Mouse (Mus musculus) liver, embryonic 12.5 days (tissue): ENCODE measurements around the gene Akr7a5. TPM values are rescaled to one million over a fixed set of nuclear protein-coding genes. Genes with fewer than 3 reads are reported as not detected.

Source experiments
- ATAC-seq: fragments of 200-750 bp; cut with Nextera tagmentation; 2 replicates; pipeline ENCODE4 v1.8.0; 2017; ENCODE audit warnings: moderate number of reproducible peaks, mild to moderate bottlenecking, moderate library complexity
- H3K27ac ChIP-seq: fragments of 300-500 bp; sonication (generic); 2 replicates; pipeline ENCODE4 v1.5.1; 2016; ENCODE audit warnings: mild to moderate bottlenecking
- H3K27me3 ChIP-seq: fragments of 300-500 bp; sonication (generic); replicated peaks from 2 replicates; pipeline ENCODE4 v1.6.1; 2016; ENCODE audit warnings: mild to moderate bottlenecking, moderate library complexity
- H3K36me3 ChIP-seq: fragments of 300-500 bp; sonication (generic); 2 replicates; pipeline ENCODE4 v1.6.1; 2016; ENCODE audit warnings: mild to moderate bottlenecking, moderate library complexity
- H3K4me1 ChIP-seq: fragments of 300-500 bp; sonication (generic); 2 replicates; pipeline ENCODE4 v1.6.1; 2016
- H3K4me2 ChIP-seq: fragments of 300-500 bp; sonication (generic); 2 replicates; pipeline ENCODE4 v1.6.1; 2016; ENCODE audit warnings: mild to moderate bottlenecking, moderate library complexity
- H3K4me3 ChIP-seq: fragments of 300-500 bp; sonication (generic); 2 replicates; pipeline ENCODE4 v1.5.1; 2016; ENCODE audit warnings: mild to moderate bottlenecking, moderate library complexity
- H3K9ac ChIP-seq: fragments of 300-500 bp; sonication (generic); 2 replicates; pipeline ENCODE4 v1.6.1; 2016; ENCODE audit warnings: mild to moderate bottlenecking, moderate library complexity
- H3K9me3 ChIP-seq: fragments of 300-500 bp; sonication (generic); replicated peaks from 2 replicates; pipeline ENCODE4 v1.6.1; 2016; ENCODE audit warnings: mild to moderate bottlenecking, moderate library complexity
- WGBS: fragments of 180-500 bp; shearing (Covaris S2); methylation state at CpG from one replicate; pipeline ENCODE4 v1.1.7; 2016; ENCODE audit not compliant: insufficient replicate concordance; 5-methylcytosine and 5-hydroxymethylcytosine counted together
- polyA plus RNA-seq: library from polyadenylated mRNA; unstranded; fragments of >200 nt; fragmentation: Nextera tagmentation; extraction: Ambion mirVana; gene quantifications from 2 replicates; pipeline ENCODE4 v1.2.1, GENCODE M21; 2016

The Akr7a5 gene
- polyA plus RNA-seq = 43.4 and 44.0 TPM in 2 replicates

DNA sequence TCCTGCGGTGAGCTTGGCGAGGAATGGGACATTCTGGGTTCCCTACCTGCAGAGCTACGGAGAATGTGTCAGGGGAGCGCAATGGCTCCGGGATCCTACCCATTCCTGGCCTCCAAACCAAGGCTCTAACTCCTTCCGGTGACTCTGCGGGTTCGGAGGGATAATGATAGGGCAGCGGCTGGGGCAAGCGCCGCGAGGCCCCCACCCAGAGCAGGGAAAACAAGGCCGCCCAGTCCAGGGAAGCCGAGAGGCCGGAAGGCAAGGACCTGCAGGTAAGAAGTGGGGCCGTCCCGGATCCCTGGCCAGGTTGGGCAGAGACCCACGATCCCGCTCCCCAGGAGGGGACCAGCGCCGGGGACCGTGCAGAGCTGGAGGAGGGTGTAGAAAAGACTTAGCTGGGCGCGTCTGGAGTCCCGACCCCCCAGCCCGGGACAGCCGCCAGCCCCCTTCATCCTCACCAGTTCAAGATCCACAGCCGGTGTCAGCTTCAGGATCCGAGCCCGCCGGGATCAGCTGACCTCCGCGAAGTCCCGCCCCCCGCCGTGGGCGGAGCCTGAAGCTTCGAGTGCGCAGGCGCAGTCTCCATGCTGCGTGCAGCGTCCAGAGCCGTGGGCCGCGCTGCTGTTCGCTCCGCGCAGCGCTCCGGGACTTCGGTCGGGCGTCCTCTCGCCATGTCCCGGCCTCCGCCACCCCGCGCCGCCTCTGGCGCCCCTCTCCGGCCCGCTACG is at the start of gene Akr7a5, which contains the start of gene Pqlc2:
Gene Akr7a5 (plus strand): TSS at position 574 of the 728 bp plus-strand sequence.
Gene Pqlc2 (minus strand): TSS at position 538 of the 728 bp plus-strand sequence.
- ATAC-seq = peak; percentile 88
- Histone ChIP-seq H3K9ac (peak within 1 kb of the TSS; percentile 91), H3K4me3 (peak within 1 kb of the TSS; percentile 78), H3K27me3 (peaks cover 12% of the 10 kb centered on the region; the same call in 1 of the 2 replicates), H3K9me3 (no peaks in the 10 kb centered on the region), H3K4me1 (peaks cover 35% of the 10 kb centered on the region), H3K36me3 (peaks cover 22% of the 10 kb centered on the region), H3K27ac (peak within 1 kb of the TSS; percentile 69), H3K4me2 (peak within 1 kb of the TSS; percentile 100)
- 1% methylated on average over 63 of the region's 63 CpGs for WGBS

DNA sequence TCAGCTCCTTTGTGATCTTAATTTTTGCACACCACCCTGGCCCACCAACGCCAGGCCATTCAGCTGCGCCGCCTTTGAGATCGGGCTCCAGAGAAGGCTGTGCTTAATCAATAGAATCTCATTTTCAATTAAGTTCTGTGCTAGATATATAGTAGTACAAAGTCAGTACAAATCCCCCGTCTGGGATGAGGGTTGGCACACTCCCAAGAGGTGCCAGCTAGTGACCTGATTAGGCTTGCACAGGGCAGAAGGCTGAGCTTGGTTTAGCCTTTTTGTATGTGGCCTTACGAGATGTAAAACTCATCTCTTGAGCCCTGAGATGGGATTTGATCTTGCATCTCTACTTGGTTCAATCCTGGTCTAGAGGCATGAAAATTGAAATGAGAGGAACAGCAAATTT is 47.6 kb upstream of the Akr7a5 start:
- H3K4me1 ChIP-seq = no peaks in the 10 kb centered on the region
- H3K4me2 ChIP-seq = no peak overlapping the region
- H3K9me3 ChIP-seq = no peaks in the 10 kb centered on the region
- no peaks in the 10 kb centered on the region for H3K27me3 ChIP-seq
- no peak for ATAC-seq
- no peak overlapping the region for H3K27ac ChIP-seq
- H3K4me3 ChIP-seq = no peak overlapping the region
- H3K9ac ChIP-seq = no peak overlapping the region
- H3K36me3 ChIP-seq = peaks cover 100% of the 10 kb centered on the region
- WGBS = 86% methylated on average over 6 of the region's 6 CpGs

DNA sequence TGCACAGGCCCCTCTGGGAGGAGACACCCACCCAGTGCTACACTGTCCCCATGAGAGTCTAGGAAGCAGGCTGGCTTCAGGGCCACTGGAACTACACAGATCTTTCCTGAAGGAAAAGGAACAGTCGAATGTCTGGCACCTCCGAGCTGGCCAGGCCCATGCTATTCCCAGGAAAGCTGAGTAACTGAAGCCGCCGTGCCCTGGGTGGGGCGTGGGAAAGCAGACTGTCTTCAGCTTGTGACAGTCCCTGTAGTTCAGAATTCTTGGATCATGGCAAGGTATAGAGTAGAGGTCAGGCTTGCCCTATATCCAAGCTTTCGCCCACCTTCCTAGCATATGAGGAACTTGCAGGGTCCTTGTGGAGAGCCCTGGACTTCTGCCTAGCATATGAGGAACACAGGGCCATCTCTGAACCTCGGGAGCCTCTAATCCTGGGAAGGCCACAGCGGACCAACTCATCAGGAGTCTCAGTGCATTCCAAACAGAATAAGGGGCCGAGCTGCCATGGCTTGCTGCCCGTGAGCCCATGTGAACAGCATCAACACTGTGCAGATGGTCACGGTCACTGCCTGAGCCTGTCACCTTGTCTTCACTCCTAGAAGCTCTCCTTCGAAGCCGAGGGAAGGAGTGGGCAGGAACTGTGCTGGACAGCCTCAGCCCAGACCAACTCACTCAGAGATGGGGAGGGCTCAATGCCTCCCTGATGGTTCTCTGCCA is 44.6 kb upstream of the Akr7a5 start:
- H3K27me3 ChIP-seq = no peaks in the 10 kb centered on the region
- H3K27ac ChIP-seq = no peak overlapping the region
- H3K9me3 ChIP-seq = no peaks in the 10 kb centered on the region
- ATAC-seq = no peak
- no peak overlapping the region for H3K4me3 ChIP-seq
- no peak overlapping the region for H3K9ac ChIP-seq
- WGBS = 80% methylated on average over 13 of the region's 13 CpGs
- no peak overlapping the region for H3K4me2 ChIP-seq
- H3K36me3 ChIP-seq = peaks cover 94% of the 10 kb centered on the region
- H3K4me1 ChIP-seq = no peaks in the 10 kb centered on the region

DNA sequence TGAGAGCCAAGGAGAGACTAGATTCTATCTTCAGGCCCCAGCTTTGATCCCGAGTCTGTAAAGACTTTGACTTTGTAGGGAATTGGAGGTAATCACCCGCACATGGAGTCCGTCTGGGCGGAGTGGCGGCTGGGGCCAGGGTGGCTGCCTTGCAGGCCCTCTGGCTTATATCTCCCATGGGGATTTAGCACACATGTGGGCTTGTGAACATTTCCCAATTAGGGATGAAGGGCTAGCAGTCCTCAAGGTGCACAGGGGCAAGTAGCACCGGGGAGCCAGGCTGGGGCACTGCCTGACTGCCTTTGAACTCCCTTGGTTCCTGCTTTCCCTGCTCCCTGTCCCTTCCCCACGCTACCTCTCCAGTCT is 44.1 kb upstream of the Akr7a5 start:
- Histone ChIP-seq H3K27me3 (no peaks in the 10 kb centered on the region), H3K9ac (no peak overlapping the region), H3K4me1 (no peaks in the 10 kb centered on the region), H3K4me2 (no peak overlapping the region), H3K27ac (no peak overlapping the region), H3K36me3 (peaks cover 94% of the 10 kb centered on the region), H3K4me3 (no peak overlapping the region), H3K9me3 (no peaks in the 10 kb centered on the region)
- ATAC-seq = no peak
- WGBS = 81% methylated on average over 7 of the region's 7 CpGs

DNA sequence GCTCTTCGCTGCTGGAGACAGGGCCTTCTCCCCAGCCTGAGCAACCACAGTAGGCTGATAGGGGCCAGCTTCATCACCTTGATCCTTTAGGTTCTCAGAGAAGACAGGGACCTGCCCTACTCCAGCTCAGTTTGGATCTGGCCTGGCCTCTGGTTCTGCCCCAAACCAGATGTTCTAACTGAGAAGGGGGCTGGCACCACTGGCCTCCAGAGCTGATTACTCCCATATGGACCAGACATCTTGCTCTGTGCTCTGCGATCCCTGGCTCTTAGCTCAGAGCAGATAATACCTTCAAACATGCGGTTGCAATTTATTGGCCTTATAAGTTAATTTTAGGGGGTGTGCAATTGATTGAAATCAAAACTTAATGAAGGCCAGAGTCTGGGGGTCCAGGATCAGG is 43.2 kb upstream of the Akr7a5 start:
- no peak overlapping the region for H3K9ac ChIP-seq
- H3K9me3 ChIP-seq = no peaks in the 10 kb centered on the region
- H3K27ac ChIP-seq = no peak overlapping the region
- H3K4me1 ChIP-seq = no peaks in the 10 kb centered on the region
- no peak overlapping the region for H3K4me3 ChIP-seq
- no peak for ATAC-seq
- H3K36me3 ChIP-seq = peaks cover 93% of the 10 kb centered on the region
- 86% methylated on average over 3 of the region's 3 CpGs for WGBS
- H3K27me3 ChIP-seq = no peaks in the 10 kb centered on the region
- no peak overlapping the region for H3K4me2 ChIP-seq

DNA sequence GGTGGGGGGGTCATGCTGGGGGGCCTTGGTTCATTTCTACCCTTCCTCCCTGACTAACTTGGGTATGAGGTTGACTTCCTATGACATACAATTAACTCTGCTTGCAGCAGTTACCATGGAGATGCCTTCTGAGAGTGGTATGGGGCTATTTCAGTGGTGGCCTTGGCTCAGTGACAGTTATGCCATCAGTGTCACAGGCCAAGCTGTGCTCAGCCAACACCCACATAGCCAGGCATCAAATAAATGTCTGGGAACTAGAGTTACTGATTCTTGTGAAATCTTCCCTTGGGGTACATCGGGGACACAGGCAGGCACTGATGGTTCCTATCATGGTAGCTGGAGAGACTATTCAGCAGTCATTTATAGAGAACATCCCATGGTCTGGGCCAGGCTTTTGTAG is 42.3 kb upstream of the Akr7a5 start:
- Histone ChIP-seq H3K36me3 (peaks cover 89% of the 10 kb centered on the region), H3K4me1 (no peaks in the 10 kb centered on the region), H3K27me3 (no peaks in the 10 kb centered on the region), H3K9ac (no peak overlapping the region), H3K4me3 (no peak overlapping the region), H3K4me2 (no peak overlapping the region), H3K9me3 (no peaks in the 10 kb centered on the region), H3K27ac (no peak overlapping the region)
- ATAC-seq = no peak
- WGBS = 83% methylated on average over 1 of the region's 1 CpGs

DNA sequence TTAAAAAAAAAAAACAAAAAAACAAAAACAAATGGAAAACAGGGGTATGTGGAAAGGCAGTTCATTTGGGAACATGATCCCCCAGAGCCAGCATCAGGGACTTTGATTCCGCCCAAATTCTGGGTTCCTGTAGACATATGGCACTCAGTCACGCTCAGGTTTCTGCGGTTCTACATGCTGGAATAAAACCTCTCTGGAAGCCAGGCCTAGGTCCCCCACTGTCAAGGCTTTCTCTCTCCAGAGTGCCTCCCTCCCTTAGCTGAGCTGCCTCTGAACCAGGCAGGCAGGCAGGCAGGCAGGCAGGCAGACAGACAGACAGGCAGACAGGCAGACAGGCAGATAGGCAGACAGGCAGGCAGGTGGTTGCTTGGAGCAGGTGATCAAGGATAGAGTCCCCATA is 40.4 kb upstream of the Akr7a5 start:
- no peak overlapping the region for H3K4me3 ChIP-seq

DNA sequence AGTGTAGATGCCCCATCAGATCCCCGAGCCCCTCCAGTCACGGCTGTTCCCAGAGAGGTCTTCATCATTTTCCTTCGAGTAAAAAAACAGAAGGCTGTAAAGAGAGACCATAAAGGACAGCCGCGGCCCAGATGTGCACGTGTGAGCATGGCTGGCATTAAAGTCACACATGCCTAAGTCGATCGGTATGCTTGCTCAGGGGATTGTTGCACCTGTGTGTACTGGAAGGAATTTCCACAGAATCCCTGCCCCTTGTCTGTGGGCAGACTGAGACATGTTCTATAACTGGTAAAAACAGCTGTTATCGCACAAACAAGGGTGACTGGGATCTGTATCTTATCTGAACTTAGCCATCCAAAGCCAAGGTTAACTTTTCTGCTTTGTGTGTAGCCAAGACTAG is 39.0 kb upstream of the Akr7a5 start:
- Histone ChIP-seq H3K27me3 (no peaks in the 10 kb centered on the region), H3K9me3 (no peaks in the 10 kb centered on the region), H3K36me3 (peaks cover 86% of the 10 kb centered on the region), H3K4me1 (no peaks in the 10 kb centered on the region), H3K27ac (no peak overlapping the region), H3K4me2 (no peak overlapping the region), H3K9ac (no peak overlapping the region), H3K4me3 (no peak overlapping the region)
- no peak for ATAC-seq
- 85% methylated on average over 9 of the region's 9 CpGs for WGBS

More for the DNA sequence above, 40.4 kb upstream of the Akr7a5 start:
- Histone ChIP-seq H3K4me1 (no peaks in the 10 kb centered on the region), H3K4me2 (no peak overlapping the region), H3K27ac (no peak overlapping the region), H3K9ac (no peak overlapping the region), H3K36me3 (peaks cover 89% of the 10 kb centered on the region), H3K27me3 (no peaks in the 10 kb centered on the region), H3K9me3 (no peaks in the 10 kb centered on the region)
- WGBS = 88% methylated on average over 3 of the region's 3 CpGs
- ATAC-seq = no peak

DNA sequence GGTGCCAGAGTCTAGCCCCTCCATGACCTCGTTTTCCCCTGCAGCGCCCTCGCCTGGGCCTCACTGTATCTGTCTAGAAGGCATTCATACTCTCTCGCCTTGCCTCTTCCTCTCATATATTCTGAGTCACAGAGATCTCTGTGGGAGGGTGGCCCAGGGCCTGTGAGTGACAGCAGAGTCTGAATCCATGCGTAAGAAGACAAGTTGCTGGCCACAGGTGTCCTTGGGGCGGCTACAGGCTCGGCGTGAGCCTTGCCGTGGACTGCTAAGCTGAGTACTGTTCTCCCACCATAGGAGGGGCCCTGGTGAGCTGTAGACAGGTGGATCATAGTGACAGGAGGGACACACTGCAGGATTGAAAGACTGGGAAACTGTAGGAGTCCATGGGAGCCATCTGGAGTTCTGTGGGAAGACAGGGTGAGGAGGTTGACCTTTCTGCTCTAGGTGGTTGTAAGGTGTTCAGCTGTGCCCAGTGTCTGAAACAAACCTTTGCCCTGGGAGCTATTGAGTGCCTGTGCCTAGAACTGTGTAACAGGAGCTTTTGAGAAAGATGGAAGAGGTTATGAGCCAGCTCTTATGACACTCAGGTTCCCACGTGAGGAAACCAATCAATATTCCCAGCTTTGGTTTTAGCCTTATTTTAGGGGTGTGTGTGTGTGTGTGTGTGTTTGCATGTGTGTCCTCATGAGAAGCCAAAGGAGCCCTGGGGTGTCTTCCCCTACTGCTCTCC is 37.4 kb upstream of the Akr7a5 start:
- no peak overlapping the region for H3K4me3 ChIP-seq
- H3K27me3 ChIP-seq = no peaks in the 10 kb centered on the region
- H3K9ac ChIP-seq = no peak overlapping the region
- no peaks in the 10 kb centered on the region for H3K4me1 ChIP-seq
- H3K27ac ChIP-seq = no peak overlapping the region
- no peaks in the 10 kb centered on the region for H3K9me3 ChIP-seq
- ATAC-seq = no peak
- H3K36me3 ChIP-seq = peaks cover 80% of the 10 kb centered on the region
- WGBS = 78% methylated on average over 10 of the region's 10 CpGs
- H3K4me2 ChIP-seq = no peak overlapping the region

DNA sequence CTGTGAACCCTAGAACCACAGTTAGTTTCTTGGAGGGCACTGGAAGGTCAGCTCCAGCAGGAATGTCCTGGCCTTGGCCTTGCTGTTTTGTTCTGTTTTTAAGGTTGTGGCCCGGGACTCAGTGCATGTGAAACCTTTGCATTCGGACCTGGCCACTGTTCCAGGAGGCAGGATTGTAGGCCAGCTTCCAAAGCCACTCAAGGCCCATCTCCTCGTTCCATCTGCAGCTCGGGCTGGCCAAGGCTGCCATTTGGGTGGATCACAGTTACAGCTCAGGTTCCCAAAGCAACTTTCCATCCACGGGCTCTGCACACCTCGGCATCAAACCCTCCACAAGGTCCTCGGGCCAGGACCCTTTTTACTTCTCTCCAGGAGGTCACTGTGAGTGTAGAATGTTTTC is 36.0 kb upstream of the Akr7a5 start:
- H3K9me3 ChIP-seq = no peaks in the 10 kb centered on the region
- no peak for ATAC-seq
- no peaks in the 10 kb centered on the region for H3K27me3 ChIP-seq
- H3K4me2 ChIP-seq = no peak overlapping the region
- no peaks in the 10 kb centered on the region for H3K4me1 ChIP-seq
- no peak overlapping the region for H3K27ac ChIP-seq
- H3K9ac ChIP-seq = no peak overlapping the region
- 80% methylated on average over 7 of the region's 7 CpGs for WGBS
- H3K36me3 ChIP-seq = peaks cover 72% of the 10 kb centered on the region
- no peak overlapping the region for H3K4me3 ChIP-seq

DNA sequence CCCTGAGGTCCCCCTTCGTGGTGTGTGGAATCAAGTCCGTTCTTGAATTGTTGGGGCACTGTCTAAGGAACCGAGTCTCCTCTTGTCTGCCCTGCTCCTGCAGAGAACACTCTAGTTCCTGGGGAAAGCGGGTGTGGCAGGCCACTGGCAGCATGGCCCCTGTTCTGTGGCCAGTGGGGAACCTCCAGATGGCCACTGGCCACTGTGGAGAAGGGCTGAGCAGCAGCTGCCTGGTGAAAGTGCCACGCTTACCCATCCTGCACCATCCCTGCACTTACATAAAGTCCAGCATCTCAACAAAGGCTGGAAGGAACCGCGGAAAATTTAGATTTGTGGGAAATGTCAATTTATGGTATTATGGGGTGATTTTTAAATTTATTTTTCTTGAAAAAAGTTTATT is 34.1 kb upstream of the Akr7a5 start:
- Histone ChIP-seq H3K4me3 (no peak overlapping the region), H3K4me2 (no peak overlapping the region), H3K9ac (no peak overlapping the region), H3K9me3 (no peaks in the 10 kb centered on the region), H3K27ac (no peak overlapping the region), H3K4me1 (no peaks in the 10 kb centered on the region), H3K27me3 (no peaks in the 10 kb centered on the region), H3K36me3 (peaks cover 78% of the 10 kb centered on the region)
- no peak for ATAC-seq
- WGBS = 76% methylated on average over 7 of the region's 7 CpGs

DNA sequence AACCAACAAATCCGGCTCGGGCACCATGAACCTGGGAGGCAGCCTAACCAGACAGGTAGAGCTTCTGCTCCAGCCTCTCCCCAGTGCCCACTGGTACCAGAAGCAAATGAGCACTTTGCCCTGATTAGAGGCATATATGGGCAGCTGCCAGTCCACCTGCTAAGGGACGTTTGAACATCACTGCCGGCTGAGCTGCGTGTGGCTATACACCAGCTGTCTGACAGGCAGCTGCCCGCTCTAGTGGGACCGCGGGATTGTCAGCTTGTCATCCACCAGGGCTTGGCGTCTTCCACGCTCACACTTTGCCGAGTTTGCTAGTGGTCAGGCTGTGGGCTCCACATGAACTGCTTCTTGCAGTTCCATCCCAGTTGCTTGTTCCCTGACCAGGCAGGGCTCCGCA is 30.0 kb upstream of the Akr7a5 start:
- Histone ChIP-seq H3K4me1 (no peaks in the 10 kb centered on the region), H3K27ac (no peak overlapping the region), H3K27me3 (no peaks in the 10 kb centered on the region), H3K4me2 (no peak overlapping the region), H3K36me3 (peaks cover 81% of the 10 kb centered on the region), H3K9me3 (no peaks in the 10 kb centered on the region), H3K4me3 (no peak overlapping the region), H3K9ac (no peak overlapping the region)
- ATAC-seq = no peak
- WGBS = 87% methylated on average over 12 of the region's 12 CpGs
